Mouse (Mus musculus) C2C12 (cell line): ENCODE data around the gene Stk25. TPM values are rescaled to one million over a fixed set of nuclear protein-coding genes. Genes with fewer than 3 reads are reported as not detected.

Source experiments
- H3K27me3 ChIP-seq: one replicate; pipeline ENCODE4 v1.6.1; 2011; ENCODE audit not compliant: control insufficient read depth, insufficient read depth, insufficient read length
- H3K36me3 ChIP-seq: one replicate; pipeline ENCODE4 v1.6.1; 2011; ENCODE audit not compliant: control insufficient read depth, insufficient read depth
- H3K4me3 ChIP-seq: one replicate; pipeline ENCODE4 v1.5.1; 2011; ENCODE audit warnings: mild to moderate bottlenecking, control low read depth; ENCODE audit not compliant: poor library complexity, insufficient read depth, severe bottlenecking
- H3K79me2 ChIP-seq: one replicate; pipeline ENCODE4 v1.6.1; 2011; ENCODE audit not compliant: control insufficient read depth, insufficient read depth
- H3K79me3 ChIP-seq: one replicate; pipeline ENCODE4 v1.6.1; 2011; ENCODE audit warnings: low read depth, control low read depth
- H3ac ChIP-seq: one replicate; pipeline ENCODE3; 2011; ENCODE audit warnings: low read depth; ENCODE audit not compliant: control insufficient read depth, insufficient read length
- CEBPB ChIP-seq: IDR thresholded peaks from one replicate; pipeline ENCODE4 v1.6.1; 2011; ENCODE audit warnings: low read depth, mild to moderate bottlenecking, control low read depth, moderate library complexity
- CTCF ChIP-seq: IDR thresholded peaks from one replicate; pipeline ENCODE4 v1.5.1; 2011; ENCODE audit not compliant: control insufficient read depth, insufficient read depth, insufficient read length
- FOSL1 ChIP-seq: IDR thresholded peaks from one replicate; pipeline ENCODE4 v1.8.0; 2011; ENCODE audit warnings: mild to moderate bottlenecking, low read length; ENCODE audit not compliant: poor library complexity, insufficient read depth, severe bottlenecking
- MAX ChIP-seq: IDR thresholded peaks from one replicate; pipeline ENCODE4 v1.6.1; 2011; ENCODE audit warnings: mild to moderate bottlenecking, control low read depth
- MYOD1 ChIP-seq: IDR thresholded peaks from one replicate; pipeline ENCODE4 v1.6.1; 2011; ENCODE audit warnings: low read depth; ENCODE audit not compliant: control insufficient read depth, insufficient read length
- MYOG ChIP-seq: IDR thresholded peaks from one replicate; pipeline ENCODE4 v1.6.1; 2011; ENCODE audit not compliant: control insufficient read depth, insufficient read length; ENCODE audit errors: extremely low read depth
- USF1 ChIP-seq: IDR thresholded peaks from one replicate; pipeline ENCODE4 v1.6.1; 2011; ENCODE audit warnings: low read depth, mild to moderate bottlenecking, control low read depth, moderate library complexity
- polyA plus RNA-seq: library from polyadenylated mRNA; unstranded; fragments of >200 nt; fragmentation: generic; extraction: Trizol; gene quantifications from one replicate; pipeline ENCODE4 v1.2.1, GENCODE M21; 2012; ENCODE audit warnings: missing spikeins

Gene Stk25
- polyA plus RNA-seq, 1 experiment = 57.6 TPM

DNA sequence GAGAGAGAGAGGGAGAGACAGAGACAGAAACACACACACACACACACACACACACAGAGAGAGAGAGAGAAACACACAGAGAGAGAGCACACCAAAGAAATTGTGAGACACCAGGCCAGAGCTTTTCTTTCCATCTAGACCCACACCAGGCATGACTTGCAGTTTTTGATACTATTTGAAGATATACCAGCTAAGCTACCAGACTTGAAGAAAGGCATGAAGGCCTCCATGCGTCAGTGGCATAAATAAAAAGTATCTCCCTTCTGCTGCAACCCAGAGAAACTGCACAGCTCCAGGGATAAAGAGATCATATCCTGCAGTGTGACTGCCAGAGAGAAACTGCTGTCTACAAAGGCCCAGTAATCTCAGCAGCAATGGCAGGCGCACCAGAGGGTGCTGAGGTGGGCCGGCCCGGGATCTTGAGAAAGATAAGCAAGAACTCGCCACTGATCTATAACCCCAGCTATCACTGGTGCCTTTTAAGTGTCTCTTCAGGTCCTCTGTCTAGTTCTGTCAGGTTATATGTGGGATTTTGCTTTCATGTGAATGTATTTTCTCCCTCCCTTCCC lies 8.8 kb downstream of the Stk25 start:
- TF ChIP-seq CEBPB = no peak
- TF ChIP-seq MYOG = no peak
- no peak for TF ChIP-seq MYOD1
- Histone ChIP-seq H3K4me3 (no peak overlapping the region), H3ac (no peak overlapping the region), H3K27me3 (no peaks in the 10 kb centered on the region), H3K79me2 (no peaks in the 10 kb centered on the region), H3K36me3 (no peaks in the 10 kb centered on the region), H3K79me3 (no peaks in the 10 kb centered on the region)

DNA sequence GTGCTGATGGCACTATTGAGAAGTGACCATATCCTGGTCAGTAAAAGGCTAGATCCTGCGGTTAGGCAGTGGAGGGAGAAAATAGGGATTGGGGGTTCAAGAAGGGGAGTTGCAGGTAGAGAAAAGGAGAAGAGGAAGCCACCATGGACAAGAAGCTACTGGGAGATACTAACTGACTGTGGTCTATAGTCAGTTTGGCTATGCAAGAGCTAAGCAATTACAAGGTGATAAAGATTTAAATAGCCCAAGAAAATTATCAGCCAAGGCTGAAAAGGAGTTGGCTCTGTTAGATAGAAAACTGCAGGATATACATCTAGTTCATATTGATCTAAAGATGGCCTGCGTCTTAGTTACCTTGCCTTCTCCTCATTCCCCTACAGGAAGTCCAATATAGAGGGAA lies 15.8 kb downstream of the Stk25 start:
- TF ChIP-seq CTCF (no peak), CEBPB (no peak), MYOD1 (no peak), USF1 (no peak), MAX (no peak), FOSL1 (no peak), MYOG (no peak)
- Histone ChIP-seq H3K36me3 (no peaks in the 10 kb centered on the region), H3K79me3 (no peaks in the 10 kb centered on the region), H3K79me2 (no peaks in the 10 kb centered on the region), H3K4me3 (no peak overlapping the region), H3K27me3 (no peaks in the 10 kb centered on the region), H3ac (no peak overlapping the region)

DNA sequence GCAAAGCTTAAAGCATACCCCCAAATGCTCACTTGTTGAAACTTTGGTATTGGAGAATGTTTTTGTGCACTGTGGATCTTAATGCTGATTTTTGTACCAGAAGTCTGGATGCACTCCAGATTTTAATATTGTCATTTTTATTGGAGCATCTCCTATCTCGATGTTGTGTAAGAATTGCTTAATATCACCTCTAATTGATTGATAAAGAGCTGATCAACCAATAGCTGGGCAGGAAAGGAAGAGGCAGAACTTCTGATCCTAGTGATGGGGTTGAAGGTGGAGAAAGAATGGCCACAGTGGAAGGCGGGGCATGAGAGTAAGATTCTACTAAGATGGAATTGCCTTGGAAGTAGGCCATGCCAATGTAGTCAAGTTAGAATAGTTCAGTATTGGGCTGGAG lies 16.5 kb downstream of the Stk25 start:
- no peaks in the 10 kb centered on the region for H3K27me3 ChIP-seq
- no peaks in the 10 kb centered on the region for H3K36me3 ChIP-seq
- no peaks in the 10 kb centered on the region for H3K79me2 ChIP-seq
- H3K4me3 ChIP-seq = no peak overlapping the region
- H3ac ChIP-seq = no peak overlapping the region
- TF ChIP-seq MAX = no peak
- no peak for TF ChIP-seq FOSL1
- TF ChIP-seq CEBPB = no peak
- TF ChIP-seq CTCF = no peak
- TF ChIP-seq USF1 = no peak
- TF ChIP-seq MYOD1 = no peak
- TF ChIP-seq MYOG = no peak
- no peaks in the 10 kb centered on the region for H3K79me3 ChIP-seq

DNA sequence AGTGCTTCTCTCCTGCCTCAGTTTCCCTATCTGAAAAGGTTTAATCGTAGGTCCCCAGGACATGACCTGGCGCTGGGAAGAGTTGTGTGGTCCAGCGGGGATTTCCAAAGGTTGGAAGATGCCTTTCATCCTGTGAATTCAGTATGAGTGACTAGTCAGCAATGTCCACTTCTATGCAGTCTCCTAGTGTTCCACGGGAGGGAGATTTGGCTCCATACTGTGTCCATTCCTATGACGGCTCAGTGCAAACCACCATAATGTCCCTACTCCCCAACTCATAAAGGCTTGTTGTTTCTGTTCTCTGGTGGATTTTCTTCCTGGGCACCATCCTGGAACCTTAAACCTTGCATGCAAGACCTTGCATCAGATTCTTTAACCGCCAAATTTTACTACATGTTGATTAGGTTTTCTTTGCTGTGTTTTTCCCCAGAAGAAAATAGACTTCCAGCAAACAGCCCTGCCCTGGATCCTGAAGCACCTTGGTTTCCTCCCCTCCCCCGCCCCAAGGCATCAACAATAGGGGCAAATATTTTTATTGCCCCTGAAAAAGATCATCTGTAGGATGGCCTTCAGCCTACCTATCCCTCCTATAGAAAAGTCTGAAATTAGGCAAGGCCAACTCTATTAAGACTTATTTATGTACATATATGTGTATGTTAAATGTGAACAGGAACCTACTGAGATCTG lies 22.1 kb downstream of the Stk25 start:
- Histone ChIP-seq H3K79me3 (peaks cover 29% of the 10 kb centered on the region), H3ac (peak overlapping the region; percentile 74), H3K36me3 (no peaks in the 10 kb centered on the region), H3K79me2 (peaks cover 39% of the 10 kb centered on the region), H3K4me3 (peak overlapping the region; percentile 72), H3K27me3 (no peaks in the 10 kb centered on the region)
- TF ChIP-seq MYOG = no peak
- no peak for TF ChIP-seq MAX
- TF ChIP-seq FOSL1 = no peak
- TF ChIP-seq CTCF = no peak
- TF ChIP-seq USF1 = no peak
- no peak for TF ChIP-seq MYOD1
- TF ChIP-seq CEBPB = no peak

DNA sequence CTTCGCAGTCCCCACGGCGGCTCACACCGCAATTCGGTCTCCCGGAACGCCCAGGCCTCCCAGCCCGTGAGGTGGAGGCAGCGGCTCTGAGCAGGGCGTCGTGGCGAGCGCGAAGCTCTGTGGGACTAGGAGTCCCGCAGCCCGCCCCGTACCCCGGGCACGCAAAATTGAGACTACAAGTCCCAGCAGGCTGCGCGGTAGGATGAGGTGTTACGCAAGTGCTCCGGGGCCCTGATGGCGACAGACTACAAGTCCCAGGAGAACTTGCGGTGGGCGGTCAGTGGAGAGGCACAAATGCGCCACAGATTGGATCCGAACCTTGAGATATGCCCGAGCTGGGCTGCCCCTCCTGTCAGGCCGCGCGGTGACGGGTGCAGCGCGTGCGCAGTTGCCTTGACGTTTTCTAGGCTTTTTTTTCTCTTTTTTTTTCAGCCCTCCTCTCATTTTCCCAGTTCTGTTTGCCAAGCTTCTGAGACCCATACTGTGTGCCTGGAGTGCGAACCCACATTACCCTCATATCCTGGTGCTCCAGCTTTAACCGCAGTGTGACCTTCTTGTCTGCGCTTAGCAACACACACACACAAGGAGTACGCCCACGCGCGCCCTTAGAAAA lies 22.8 kb downstream of the Stk25 start:
- peaks cover 34% of the 10 kb centered on the region for H3K79me3 ChIP-seq
- H3K36me3 ChIP-seq = no peaks in the 10 kb centered on the region
- H3K4me3 ChIP-seq = peak overlapping the region; percentile 72
- H3K27me3 ChIP-seq = no peaks in the 10 kb centered on the region
- H3K79me2 ChIP-seq = peaks cover 46% of the 10 kb centered on the region
- TF ChIP-seq USF1 (no peak), MYOD1 (no peak), CEBPB (peak; percentile 98), FOSL1 (no peak), CTCF (no peak)
- H3ac ChIP-seq = peak overlapping the region; percentile 89

DNA sequence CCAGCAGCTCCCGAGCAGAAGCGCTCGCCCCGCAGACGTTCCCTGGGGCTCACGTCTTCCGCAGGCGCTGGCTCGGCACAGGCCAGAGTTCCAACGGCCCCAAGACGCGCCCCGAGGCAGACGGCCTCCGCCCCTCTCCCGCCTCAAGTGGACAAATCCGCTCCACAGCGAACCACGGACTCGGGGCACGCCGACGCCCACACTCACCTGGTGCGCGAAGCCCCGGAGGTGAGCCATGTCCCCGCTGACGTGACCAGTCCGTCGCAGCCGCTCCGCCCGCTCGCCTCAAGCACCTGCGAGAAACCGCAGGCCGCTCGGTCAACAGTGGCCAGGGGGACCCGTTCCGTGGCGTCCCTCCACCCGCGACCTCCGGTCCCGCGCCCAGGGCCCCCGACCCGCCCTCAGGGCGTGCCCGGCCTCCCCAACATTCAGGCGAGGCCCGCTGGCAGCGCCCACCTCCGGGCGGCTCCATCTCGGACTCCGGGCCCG lies 23.3 kb downstream of the Stk25 start:
- H3ac ChIP-seq = peak overlapping the region; percentile 89
- H3K79me3 ChIP-seq = peaks cover 37% of the 10 kb centered on the region
- TF ChIP-seq FOSL1 (no peak), MYOG (no peak), MYOD1 (no peak), CEBPB (no peak), CTCF (no peak), USF1 (no peak), MAX (no peak)
- H3K79me2 ChIP-seq = peaks cover 52% of the 10 kb centered on the region
- peak overlapping the region; percentile 72 for H3K4me3 ChIP-seq
- no peaks in the 10 kb centered on the region for H3K27me3 ChIP-seq
- no peaks in the 10 kb centered on the region for H3K36me3 ChIP-seq
